Mouse (Mus musculus) heart, postnatal 0 days (tissue): ENCODE data around the gene Rsph6a. TPM values are rescaled to one million over a fixed set of nuclear protein-coding genes. Genes with fewer than 3 reads are reported as not detected.

ENCODE experiments used
- ATAC-seq: fragments of 200-750 bp; cut with Nextera tagmentation; 2 replicates; pipeline ENCODE4 v1.8.0; 2017; ENCODE audit warnings: low read depth, moderate number of reproducible peaks, moderate library complexity; ENCODE audit not compliant: insufficient read depth
- DNase-seq: peaks from one replicate; pipeline ENCODE4 v3.0.0-alpha.2; 2016; ENCODE audit warnings: low spot score
- H3K27ac ChIP-seq: fragments of 300-500 bp; sonication (generic); 2 replicates; pipeline ENCODE4 v1.5.1; 2014; ENCODE audit warnings: low read depth, mild to moderate bottlenecking
- H3K27me3 ChIP-seq: fragments of 300-500 bp; sonication (generic); 2 replicates; pipeline ENCODE4 v1.6.1; 2014; ENCODE audit warnings: low read length, mixed read lengths; ENCODE audit not compliant: control insufficient read depth, insufficient read depth
- H3K36me3 ChIP-seq: fragments of 300-500 bp; sonication (generic); replicated peaks from 2 replicates; pipeline ENCODE4 v1.6.1; 2014; ENCODE audit warnings: low read length, mixed read lengths; ENCODE audit not compliant: control insufficient read depth, insufficient read depth
- H3K4me1 ChIP-seq: fragments of 300-500 bp; sonication (generic); 2 replicates; pipeline ENCODE4 v1.6.1; 2014; ENCODE audit warnings: antibody characterized with exemption; ENCODE audit not compliant: control insufficient read depth, insufficient read depth
- H3K4me2 ChIP-seq: fragments of 300-500 bp; sonication (generic); 2 replicates; pipeline ENCODE4 v1.6.1; 2014; ENCODE audit warnings: low read depth, mild to moderate bottlenecking, low read length, moderate library complexity
- H3K4me3 ChIP-seq: fragments of 300-500 bp; sonication (generic); 2 replicates; pipeline ENCODE4 v1.5.1; 2014; ENCODE audit warnings: low read depth, low read length
- H3K9ac ChIP-seq: fragments of 300-500 bp; sonication (generic); replicated peaks from 2 replicates; pipeline ENCODE4 v1.6.1; 2014; ENCODE audit warnings: low read depth, low read length, mixed read lengths
- H3K9me3 ChIP-seq: fragments of 300-500 bp; sonication (generic); replicated peaks from 2 replicates; pipeline ENCODE4 v1.6.1; 2016; ENCODE audit warnings: low read length; ENCODE audit not compliant: control insufficient read depth
- CTCF ChIP-seq: IDR thresholded peaks from 2 replicates; pipeline ENCODE4 v1.5.1; 2016; ENCODE audit warnings: antibody characterized with exemption, control low read depth, low read depth
- EP300 ChIP-seq: IDR thresholded peaks from 2 replicates; pipeline ENCODE4 v1.6.1; 2016; ENCODE audit warnings: antibody characterized with exemption, low read depth
- WGBS: fragments of 180-500 bp; shearing (Covaris S2); extraction: QIAGEN DNeasy Blood & Tissue Kit; methylation state at CpG from one replicate; pipeline ENCODE4 v1.1.7; 2014; 5-methylcytosine and 5-hydroxymethylcytosine counted together
- polyA plus RNA-seq: library from polyadenylated mRNA; unstranded; fragments of >200 nt; fragmentation: Nextera tagmentation; extraction: Ambion mirVana; gene quantifications from 2 replicates; pipeline ENCODE4 v1.2.1, GENCODE M21; 2015
- total RNA-seq: library from RNA; depleted of rRNA; stranded (reverse); fragments of >200 nt; gene quantifications from 2 replicates; pipeline ENCODE4 v1.2.3, GENCODE M21; 2014; ENCODE audit warnings: low replicate concordance

Gene Rsph6a
- total and polyA plus RNA-seq, 2 experiments from 2014 or later = not detected

GRCm38 (mm10) chr7:19021048-19021447, 33.4 kb upstream of the Rsph6a start:
- Histone ChIP-seq H3K9me3 (no peaks in the 10 kb centered on the region), H3K27ac (no peak overlapping the region), H3K9ac (no peak overlapping the region), H3K4me1 (peaks cover 12% of the 10 kb centered on the region; the same call in 1 of the 2 replicates), H3K36me3 (no peaks in the 10 kb centered on the region), H3K4me2 (no peak overlapping the region), H3K27me3 (peaks cover 47% of the 10 kb centered on the region), H3K4me3 (no peak overlapping the region)
- TF ChIP-seq CTCF (no peak), EP300 (no peak)
- no peak for ATAC-seq
- DNase-seq = no peak
- WGBS = 9% methylated on average over 8 of the region's 8 CpGs

GRCm38 (mm10) chr7:19022189-19022958, 32.1 kb upstream of the Rsph6a start:
- Histone ChIP-seq H3K9ac (no peak overlapping the region), H3K27me3 (peaks cover 47% of the 10 kb centered on the region), H3K36me3 (no peaks in the 10 kb centered on the region), H3K9me3 (no peaks in the 10 kb centered on the region), H3K4me1 (peaks cover 12% of the 10 kb centered on the region; the same call in 1 of the 2 replicates), H3K27ac (no peak overlapping the region), H3K4me3 (no peak overlapping the region), H3K4me2 (no peak overlapping the region)
- TF ChIP-seq CTCF (no peak), EP300 (no peak)
- WGBS = 48% methylated on average over 18 of the region's 18 CpGs
- DNase-seq (no peak), ATAC-seq (no peak)

GRCm38 (mm10) chr7:19023357-19023814, 31.1 kb upstream of the Rsph6a start, which contains the start of gene Foxa3:
TSS of gene Foxa3 (minus strand) at chr7:19023538.
- peak within 1 kb of the TSS; percentile 88 for H3K4me3 ChIP-seq
- WGBS = 2% methylated on average over 28 of the region's 30 CpGs
- H3K27me3 ChIP-seq = peaks cover 45% of the 10 kb centered on the region
- H3K4me2 ChIP-seq = peak within 1 kb of the TSS; percentile 92
- peak within 1 kb of the TSS; percentile 36 for H3K27ac ChIP-seq
- no peaks in the 10 kb centered on the region for H3K36me3 ChIP-seq
- peak; percentile 27 for TF ChIP-seq CTCF
- TF ChIP-seq EP300 = no peak
- no peak for DNase-seq
- H3K9ac ChIP-seq = peak within 1 kb of the TSS; percentile 88
- 0 out of 2 replicates have a peak, but pooled peaks have one; percentile 18 for ATAC-seq
- H3K9me3 ChIP-seq = no peaks in the 10 kb centered on the region
- peaks cover 12% of the 10 kb centered on the region; the same call in 1 of the 2 replicates for H3K4me1 ChIP-seq

- H3K4me3 ChIP-seq = peak within 1 kb of the TSS; percentile 88
- TF ChIP-seq CTCF (no peak), EP300 (no peak)
- peak within 1 kb of the TSS; percentile 88 for H3K9ac ChIP-seq
- H3K9me3 ChIP-seq = no peaks in the 10 kb centered on the region
- H3K27me3 ChIP-seq = peaks cover 43% of the 10 kb centered on the region
- DNase-seq = peak; percentile 95
- ATAC-seq = peak; percentile 96
- WGBS = under 1% methylated on average over 49 of the region's 50 CpGs
- H3K36me3 ChIP-seq = peaks cover 6% of the 10 kb centered on the region
- H3K4me2 ChIP-seq = peak within 1 kb of the TSS; percentile 92
- peaks cover 12% of the 10 kb centered on the region; the same call in 1 of the 2 replicates for H3K4me1 ChIP-seq
- H3K27ac ChIP-seq = peak within 1 kb of the TSS; percentile 36
Measured at GRCm38 (mm10) chr7:19024096-19024506, 30.4 kb upstream of the Rsph6a start, which contains the start of gene Sympk. TSS of gene Sympk (plus strand) at chr7:19024377.

GRCm38 (mm10) chr7:19024581-19025255, 29.8 kb upstream of the Rsph6a start:
- WGBS = 2% methylated on average over 31 of the region's 36 CpGs
- TF ChIP-seq EP300 = no peak
- no peak for TF ChIP-seq CTCF
- peaks cover 12% of the 10 kb centered on the region for H3K36me3 ChIP-seq
- peak overlapping the region; percentile 36 for H3K27ac ChIP-seq
- ATAC-seq = peak; percentile 25
- peaks cover 12% of the 10 kb centered on the region; the same call in 1 of the 2 replicates for H3K4me1 ChIP-seq
- DNase-seq = no peak
- peak overlapping the region; percentile 92 for H3K4me2 ChIP-seq
- H3K4me3 ChIP-seq = peak overlapping the region; percentile 88
- H3K9ac ChIP-seq = peak overlapping the region; percentile 88
- H3K9me3 ChIP-seq = no peaks in the 10 kb centered on the region
- H3K27me3 ChIP-seq = peaks cover 40% of the 10 kb centered on the region
